Mouse (Mus musculus) olfactory bulb, adult 2 months (tissue): ENCODE results near the gene Upk3a.

Experiments
- CTCF ChIP-seq: fragments of 200-500 bp; IDR thresholded peaks from 2 replicates; pipeline ENCODE4 v1.5.1; 2012; ENCODE audit warnings: low read depth, mild to moderate bottlenecking, low read length, moderate library complexity; ENCODE audit not compliant: insufficient read depth
- POLR2A ChIP-seq: fragments of 200-500 bp; IDR thresholded peaks from 2 replicates; pipeline ENCODE4 v1.6.1; 2012; ENCODE audit warnings: mild to moderate bottlenecking, low read depth, low read length, moderate library complexity; ENCODE audit not compliant: insufficient read depth

- TF ChIP-seq CTCF (no peak), POLR2A (no peak)
These were observed 33.2 kb upstream of the Upk3a start for GRCm38 (mm10) chr15:84983721-84984120.
